Mouse (Mus musculus): ENCODE data around the gene Smc3. TPM values are rescaled to one million over a fixed set of nuclear protein-coding genes. Genes with fewer than 3 reads are reported as not detected.

Gene Smc3
- polyA plus RNA-seq (2012; rRNA removed) = 74.7 and 108 TPM in 2 replicates

GRCm38 (mm10) chr19:53599757-53600539 is at the start of gene Smc3:
Gene Smc3 (plus strand): TSS chr19:53600398.

GRCm38 (mm10) chr19:53588968-53589367 is 11.2 kb upstream of the Smc3 start, which contains the start of gene Nutf2-ps1:
Gene Nutf2-ps1 (minus strand): TSS chr19:53589068.

GRCm38 (mm10) chr19:53676718-53677634 is 76.8 kb downstream of the Smc3 start, which contains the start of gene Rbm20:
Gene Rbm20 (plus strand): TSS chr19:53677306.

Other genes with a start within 250 kb of the Smc3 start
- not detected in 2 replicates for gene Gm10197, start 228.6 kb upstream of the Smc3 start, polyA plus RNA-seq (2012; rRNA removed)
- gene Smndc1, start 209.8 kb upstream of the Smc3 start, polyA plus RNA-seq (2012; rRNA removed) = 36.4 and 37.5 TPM in 2 replicates
- 2.1 and 2.6 TPM in 2 replicates for gene Dusp5, start 71.3 kb upstream of the Smc3 start, polyA plus RNA-seq (2012; rRNA removed)
- 71.0 and 75.4 TPM in 2 replicates for gene Nutf2-ps1, start 11.3 kb upstream of the Smc3 start, polyA plus RNA-seq (2012; rRNA removed)
- gene Rbm20, start 76.9 kb downstream of the Smc3 start, polyA plus RNA-seq (2012; rRNA removed) = 3.1 and 3.7 TPM in 2 replicates